Mouse (Mus musculus) cerebellum, adult 2 months (tissue): ENCODE results near the gene Grm5.

ENCODE experiments used
- CTCF ChIP-seq: fragments of 200-500 bp; IDR thresholded peaks from 2 replicates; pipeline ENCODE4 v1.5.1; 2011; ENCODE audit warnings: low read depth, mild to moderate bottlenecking, control low read depth, low read length, moderate library complexity, borderline replicate concordance; ENCODE audit not compliant: insufficient read depth
- POLR2A ChIP-seq: fragments of 200-500 bp; IDR thresholded peaks from 2 replicates; pipeline ENCODE4 v1.6.1; 2011; ENCODE audit warnings: low read length, control low read depth, borderline replicate concordance; ENCODE audit not compliant: insufficient read depth

- TF ChIP-seq CTCF, result no peak
- no peak for TF ChIP-seq POLR2A
Observed at GRCm38 (mm10) chr7:87846082-87846481, 262.1 kb downstream of the Grm5 start.
